Mouse (Mus musculus) CH12.LX (cell line): ENCODE measurements around the gene Fkbp15. TPM values are rescaled to one million over a fixed set of nuclear protein-coding genes. Genes with fewer than 3 reads are reported as not detected.
A peak's percentile ranks its signal among the peaks of the same experiment; 100 is the strongest.

ENCODE experiments used
- DNase-seq: peaks from one replicate; pipeline ENCODE4 v3.0.0-alpha.2; 2013; ENCODE audit errors: extremely low read depth
- H3K27ac ChIP-seq: 2 replicates; pipeline ENCODE4 v1.5.1; 2012; ENCODE audit warnings: low read depth, mild to moderate bottlenecking, control low read depth, moderate library complexity; ENCODE audit not compliant: insufficient read depth
- H3K27me3 ChIP-seq: replicated peaks from 2 replicates; pipeline ENCODE3; 2012; ENCODE audit warnings: inconsistent platforms
- H3K36me3 ChIP-seq, 2 experiments: replicated peaks in 1 of 2; 2 replicates each; pipeline versions ENCODE3 to v1.6.1; 2012; ENCODE audit warnings: inconsistent platforms in 1 of 2, low read length in 1 of 2, mild to moderate bottlenecking in 1 of 2, mixed read lengths in 1 of 2, moderate library complexity in 1 of 2; ENCODE audit not compliant: control insufficient read depth in 1 of 2, insufficient read depth in 1 of 2
- H3K4me1 ChIP-seq, 2 experiments: 2 replicates each; pipeline ENCODE4 v1.6.1; 2012; ENCODE audit warnings: inconsistent platforms in 1 of 2, moderate library complexity in 1 of 2; ENCODE audit not compliant: insufficient read depth in 2 of 2, control insufficient read depth in 1 of 2
- H3K4me2 ChIP-seq: 2 replicates; pipeline ENCODE4 v1.6.1; 2012; ENCODE audit warnings: low read depth, mild to moderate bottlenecking, control low read depth; ENCODE audit not compliant: poor library complexity, insufficient read depth, severe bottlenecking
- H3K4me3 ChIP-seq, 3 experiments: fragments of 150-350 bp in 1 of 3; sonication (generic) in 1 of 3; replicated peaks in 1 of 3; 2 replicates each; pipeline versions ENCODE3 to v1.5.1; 2011 to 2012; ENCODE audit warnings: low read depth in 2 of 3, low read length in 2 of 3, mild to moderate bottlenecking in 2 of 3, moderate library complexity in 2 of 3, control low read depth in 1 of 3, improper control_type of control experiment in 1 of 3, inconsistent platforms in 1 of 3, mixed read lengths in 1 of 3; ENCODE audit not compliant: poor library complexity in 1 of 3
- H3K79me2 ChIP-seq: replicated peaks from 2 replicates; pipeline ENCODE4 v1.6.1; 2012; ENCODE audit warnings: mild to moderate bottlenecking, moderate library complexity; ENCODE audit not compliant: control insufficient read depth, poor library complexity, insufficient read depth, severe bottlenecking; ENCODE audit errors: extremely low read depth
- H3K9ac ChIP-seq: 2 replicates; pipeline ENCODE4 v1.6.1; 2012; ENCODE audit warnings: low read depth, mild to moderate bottlenecking, control low read depth, moderate library complexity; ENCODE audit not compliant: insufficient read depth
- H3K9me3 ChIP-seq: replicated peaks from 2 replicates; pipeline ENCODE3; 2012; ENCODE audit warnings: low read length, inconsistent platforms, mixed read lengths
- BHLHE40 ChIP-seq: IDR thresholded peaks from 2 replicates; pipeline ENCODE4 v1.6.1; 2011; ENCODE audit warnings: mild to moderate bottlenecking, low read depth, low read length, improper control_type of control experiment
- CHD1 ChIP-seq: IDR thresholded peaks from 2 replicates; pipeline ENCODE4 v1.6.1; 2012; ENCODE audit warnings: low read depth, low read length, improper control_type of control experiment, inconsistent platforms
- CHD2 ChIP-seq: IDR thresholded peaks from 2 replicates; pipeline ENCODE4 v1.6.1; 2011; ENCODE audit warnings: low read length, improper control_type of control experiment
- CTCF ChIP-seq, 2 experiments: IDR thresholded peaks in 1 of 2; conservative IDR thresholded peaks in 1 of 2; 2 replicates each; pipeline ENCODE4 v1.5.1; 2011 to 2012; ENCODE audit warnings: low read depth in 2 of 2, low read length in 2 of 2, improper control_type of control experiment in 1 of 2, inconsistent platforms in 1 of 2, mild to moderate bottlenecking in 1 of 2, moderate library complexity in 1 of 2
- E2F4 ChIP-seq: IDR thresholded peaks from 2 replicates; pipeline ENCODE4 v1.6.1; 2011; ENCODE audit warnings: low read depth, low read length, improper control_type of control experiment; ENCODE audit not compliant: insufficient replicate concordance
- ELF1 ChIP-seq: IDR thresholded peaks from 2 replicates; pipeline ENCODE4 v1.6.1; 2014; ENCODE audit warnings: low read depth, mild to moderate bottlenecking, inconsistent platforms, low read length, improper control_type of control experiment
- ETS1 ChIP-seq: conservative IDR thresholded peaks from 2 replicates; pipeline ENCODE4 v1.6.1; 2012; ENCODE audit warnings: low read depth, mild to moderate bottlenecking, inconsistent platforms, low read length, improper control_type of control experiment, moderate library complexity
- IRF4 ChIP-seq: IDR thresholded peaks from 2 replicates; pipeline ENCODE4 v1.6.1; 2014; ENCODE audit warnings: low read depth, mild to moderate bottlenecking, inconsistent platforms, low read length, improper control_type of control experiment
- JUN ChIP-seq: IDR thresholded peaks from 2 replicates; pipeline ENCODE4 v1.6.1; 2011; ENCODE audit warnings: low read depth, mild to moderate bottlenecking, low read length, improper control_type of control experiment, moderate library complexity; ENCODE audit not compliant: insufficient read depth
- JUND ChIP-seq: conservative IDR thresholded peaks from 2 replicates; pipeline ENCODE4 v1.6.1; 2011; ENCODE audit warnings: low read depth, low read length, improper control_type of control experiment
- MAFK ChIP-seq: IDR thresholded peaks from 2 replicates; pipeline ENCODE4 v1.6.1; 2011; ENCODE audit warnings: low read length, improper control_type of control experiment; ENCODE audit not compliant: insufficient replicate concordance
- MAX ChIP-seq: IDR thresholded peaks from 2 replicates; pipeline ENCODE4 v1.6.1; 2011; ENCODE audit warnings: low read length, improper control_type of control experiment
- MAZ ChIP-seq: IDR thresholded peaks from 2 replicates; pipeline ENCODE4 v1.6.1; 2012; ENCODE audit warnings: low read depth, mild to moderate bottlenecking, inconsistent platforms, low read length, improper control_type of control experiment, moderate library complexity
- MEF2A ChIP-seq: IDR thresholded peaks from 2 replicates; pipeline ENCODE4 v1.6.1; 2014; ENCODE audit warnings: low read depth, mild to moderate bottlenecking, inconsistent platforms, low read length, improper control_type of control experiment, borderline replicate concordance
- MXI1 ChIP-seq: IDR thresholded peaks from 2 replicates; pipeline ENCODE4 v1.6.1; 2011; ENCODE audit warnings: mild to moderate bottlenecking, low read depth, low read length, improper control_type of control experiment
- PAX5 ChIP-seq: IDR thresholded peaks from 2 replicates; pipeline ENCODE4 v1.6.1; 2012; ENCODE audit warnings: low read length, inconsistent platforms, mixed read lengths
- RAD21 ChIP-seq: IDR thresholded peaks from 2 replicates; pipeline ENCODE4 v1.6.1; 2011; ENCODE audit warnings: low read depth, mild to moderate bottlenecking, low read length, improper control_type of control experiment, moderate library complexity
- SIN3A ChIP-seq: IDR thresholded peaks from 2 replicates; pipeline ENCODE4 v1.6.1; 2012; ENCODE audit warnings: low read length, improper control_type of control experiment, inconsistent platforms
- SMC3 ChIP-seq: IDR thresholded peaks from 2 replicates; pipeline ENCODE4 v1.6.1; 2011; ENCODE audit warnings: low read depth, low read length, improper control_type of control experiment
- TBP ChIP-seq: conservative IDR thresholded peaks from 2 replicates; pipeline ENCODE4 v1.6.1; 2011; ENCODE audit warnings: low read depth, low read length, improper control_type of control experiment
- UBTF ChIP-seq: IDR thresholded peaks from 2 replicates; pipeline ENCODE4 v1.6.1; 2012; ENCODE audit warnings: low read depth, mild to moderate bottlenecking, inconsistent platforms, low read length, improper control_type of control experiment, moderate library complexity
- USF1 ChIP-seq: IDR thresholded peaks from 2 replicates; pipeline ENCODE4 v1.6.1; 2014; ENCODE audit warnings: low read depth, mild to moderate bottlenecking, inconsistent platforms, low read length, improper control_type of control experiment
- USF2 ChIP-seq: conservative IDR thresholded peaks from 2 replicates; pipeline ENCODE4 v1.6.1; 2011; ENCODE audit warnings: low read depth, low read length, improper control_type of control experiment
- ZC3H11A ChIP-seq: IDR thresholded peaks from 2 replicates; pipeline ENCODE4 v1.6.1; 2012; ENCODE audit warnings: low read depth, mild to moderate bottlenecking, inconsistent platforms, low read length, improper control_type of control experiment
- ZKSCAN1 ChIP-seq: IDR thresholded peaks from 2 replicates; pipeline ENCODE4 v1.6.1; 2012; ENCODE audit warnings: low read depth, inconsistent platforms, low read length, improper control_type of control experiment, borderline replicate concordance
- ZMIZ1 ChIP-seq: IDR thresholded peaks from 2 replicates; pipeline ENCODE4 v1.6.1; 2012; ENCODE audit warnings: low read depth, mild to moderate bottlenecking, inconsistent platforms, low read length, improper control_type of control experiment
- ZNF384 ChIP-seq: IDR thresholded peaks from 2 replicates; pipeline ENCODE4 v1.6.1; 2012; ENCODE audit warnings: low read depth, low read length, improper control_type of control experiment, inconsistent platforms
- dilution Hi-C: fragments of 300-500 bp; cut with MboI; formaldehyde crosslinking; loops from 2 replicates; pipeline ENCODE4 v1.14.3; 2020; ENCODE audit warnings: low sequenced_read_pairs; ENCODE audit not compliant: extremely low pct_unique_long_range_greater_than_20kb, extremely low pct_ligation_motif_present
- in situ Hi-C: fragments of 300-500 bp; cut with MboI; formaldehyde crosslinking; loops from 3 replicates; pipeline ENCODE4 v1.14.3; 2019; ENCODE audit warnings: low sequenced_read_pairs, low pct_ligation_motif_present, low pct_unique_long_range_greater_than_20kb, mixed read lengths
- polyA plus RNA-seq: library from polyadenylated mRNA; unstranded; fragments of >175 nt; gene quantifications from 2 replicates; pipeline ENCODE4 v1.2.1, GENCODE M21; 2012; ENCODE audit warnings: low read depth; ENCODE audit not compliant: insufficient read length
- total RNA-seq, 2 experiments: library from RNA; depleted of rRNA; stranded (reverse); fragments of 300-350 nt in 1 of 2; fragments of >200 nt in 1 of 2; gene quantifications; 2 replicates each; pipeline ENCODE4 v1.2.3; 2012 to 2014

Fkbp15 gene
- total and polyA plus RNA-seq, 3 experiments: 24.0 to 35.1 (median 30.4) TPM

DNA sequence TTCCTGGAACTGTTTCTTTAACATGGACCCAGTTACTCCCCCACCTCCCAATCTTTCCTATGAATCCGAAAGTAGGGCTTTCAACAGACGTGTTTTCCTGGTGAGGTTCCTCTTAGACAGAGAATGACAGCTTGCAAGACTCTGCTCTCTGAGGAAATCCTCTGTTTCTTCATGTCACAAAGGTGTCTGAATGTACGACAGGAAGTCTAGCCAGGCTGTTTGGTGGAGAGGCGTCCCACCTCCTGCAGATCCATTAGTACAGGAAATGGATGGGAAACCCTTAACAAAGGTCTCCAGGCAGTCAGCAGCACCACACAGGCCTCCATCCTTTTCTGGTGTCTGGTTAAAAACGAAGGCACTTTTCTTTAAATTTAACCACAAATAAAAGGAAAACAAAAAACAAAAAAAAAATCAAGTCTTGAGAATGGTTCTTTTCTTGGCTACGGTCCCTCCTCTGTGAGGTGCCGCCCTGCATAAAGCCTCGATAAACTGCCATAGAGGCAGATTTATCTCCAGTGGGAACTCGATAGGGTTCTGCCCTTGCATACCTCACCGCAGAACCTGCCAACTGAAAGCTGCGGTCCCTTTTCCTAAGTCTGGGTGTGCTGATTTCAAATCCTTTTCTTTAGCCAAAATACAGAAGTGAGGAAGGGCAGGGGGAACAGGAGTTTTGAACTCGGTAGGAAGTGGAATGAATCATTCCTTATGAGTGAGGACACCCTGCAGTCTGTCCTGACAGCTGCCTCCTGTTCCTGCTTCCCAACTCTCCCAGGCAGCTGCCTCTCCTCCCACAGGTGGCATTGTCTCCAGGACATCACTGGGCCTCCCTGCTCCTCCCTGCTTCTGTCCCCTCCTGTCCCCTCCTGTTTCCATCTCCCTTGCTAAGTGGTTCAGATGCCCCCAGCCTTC is 73.1 kb downstream of the Fkbp15 start:
- peak; percentile 17 for DNase-seq
- H3K27me3 ChIP-seq: peaks cover 2% of the 10 kb centered on the region
- peaks cover 28 to 69% of the 10 kb centered on the region in 2 experiments for H3K4me1 ChIP-seq
- peak overlapping the region; percentile 42 for H3K9ac ChIP-seq
- H3K36me3 ChIP-seq: peaks cover 0 to 23% of the 10 kb centered on the region in 2 experiments
- no peak overlapping the region for H3K27ac ChIP-seq
- 0 out of 2 replicates have a peak, but pooled peaks cover 3% of the 10 kb centered on the region for H3K79me2 ChIP-seq
- in situ Hi-C loops (no loop called here), dilution Hi-C loops (no loop called here)
- no peak for TF ChIP-seq MAX
- no peak for TF ChIP-seq MAFK
- TF ChIP-seq CHD1: no peak
- no peak for TF ChIP-seq ETS1
- TF ChIP-seq JUN: no peak
- no peak for TF ChIP-seq SIN3A
- TF ChIP-seq UBTF: no peak
- no peak for TF ChIP-seq MAZ
- TF ChIP-seq ZNF384: no peak
- TF ChIP-seq JUND: no peak
- no peak for TF ChIP-seq USF1
- TF ChIP-seq ZKSCAN1: no peak
- TF ChIP-seq MEF2A: no peak
- no peak for TF ChIP-seq BHLHE40
- no peak for TF ChIP-seq RAD21
- no peak for TF ChIP-seq ZC3H11A
- TF ChIP-seq IRF4: no peak
- H3K4me3 ChIP-seq: peak overlapping the region; percentile 74 to 80 (median 76)
- H3K4me2 ChIP-seq: peak overlapping the region; percentile 87
- H3K9me3 ChIP-seq: no peaks in the 10 kb centered on the region

DNA sequence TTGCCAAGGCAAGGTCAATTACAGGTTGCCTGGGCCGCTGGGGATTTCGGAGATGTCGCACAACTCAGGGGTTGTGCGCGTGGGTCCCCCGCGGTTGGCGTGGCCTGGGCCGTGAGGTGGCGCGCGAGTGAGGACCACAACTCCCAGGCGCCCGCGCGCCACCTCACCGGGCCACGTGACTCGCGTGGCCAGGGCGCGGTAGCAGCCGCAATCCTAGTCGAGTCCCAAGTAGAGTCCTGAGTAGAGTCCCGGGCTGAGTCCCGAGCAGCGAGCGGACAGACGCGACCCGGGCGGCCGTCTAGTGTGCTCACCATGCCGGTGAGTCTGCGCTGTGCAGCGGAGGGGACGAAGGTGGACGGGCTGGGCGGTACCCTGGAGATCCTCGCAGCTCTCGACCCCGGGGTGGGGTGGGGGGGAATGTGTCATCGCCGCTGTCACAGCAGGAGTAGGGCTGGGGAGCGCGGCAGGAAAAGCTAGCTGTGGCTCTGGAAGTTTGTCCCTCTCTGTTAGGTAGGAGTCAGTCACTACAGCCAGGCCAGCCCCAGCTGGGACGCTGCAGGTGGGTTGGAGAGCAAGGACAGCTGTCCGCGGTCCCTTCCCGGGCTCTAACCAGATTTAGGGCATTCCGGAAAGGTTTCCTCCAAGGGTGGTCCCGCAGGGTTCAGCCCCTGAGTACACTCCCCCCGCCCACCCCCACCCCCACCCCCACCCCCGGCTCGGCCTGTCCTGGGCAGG is 73.9 kb downstream of the Fkbp15 start:
- in situ Hi-C loops (no loop called here), dilution Hi-C loops (no loop called here)
- H3K27me3 ChIP-seq: peaks cover 2% of the 10 kb centered on the region
- no peak for TF ChIP-seq ZC3H11A
- peak; percentile 93 for TF ChIP-seq MXI1
- peak; percentile 31; the same call in 1 of the 2 replicates for TF ChIP-seq MEF2A
- peak in 1 of 2 experiments; percentile 23; a peak in 1 of 4 replicates for TF ChIP-seq CTCF (conservative IDR thresholded peaks at IDR 0.05 in 1 of 2, IDR thresholded peaks at IDR 0.05 in 1 of 2; ENCODE audit: low read depth in 2 of 2, low read length in 2 of 2)
- TF ChIP-seq JUND: no peak
- TF ChIP-seq USF2: peak; percentile 84
- no peak for TF ChIP-seq JUN
- TF ChIP-seq CHD2: peak; percentile 32; the same call in 1 of the 2 replicates
- no peak for TF ChIP-seq CHD1
- peak; percentile 92 for TF ChIP-seq SIN3A
- TF ChIP-seq TBP: no peak
- peak; percentile 44; the same call in 1 of the 2 replicates for TF ChIP-seq ELF1
- no peak for TF ChIP-seq MAFK
- TF ChIP-seq PAX5: no peak
- 0 out of 2 replicates have a peak, but pooled peaks have one; percentile 25 for TF ChIP-seq ZMIZ1
- TF ChIP-seq SMC3: no peak
- TF ChIP-seq ZNF384: no peak
- TF ChIP-seq RAD21: no peak
- 0 out of 2 replicates have a peak, but pooled peaks have one; percentile 40 for TF ChIP-seq MAZ
- TF ChIP-seq USF1: peak; percentile 95
- peak; percentile 83 for TF ChIP-seq BHLHE40
- no peak for TF ChIP-seq E2F4

More for the DNA sequence above, 73.9 kb downstream of the Fkbp15 start:
- no peaks in the 10 kb centered on the region for H3K9me3 ChIP-seq
- H3K79me2 ChIP-seq: 0 out of 2 replicates have a peak, but pooled peaks cover 3% of the 10 kb centered on the region
- peak; percentile 59 for DNase-seq
- H3K36me3 ChIP-seq: peaks cover 0 to 20% of the 10 kb centered on the region in 2 experiments
- peak overlapping the region; percentile 74 to 80 (median 76) for H3K4me3 ChIP-seq
- H3K9ac ChIP-seq: peak overlapping the region; percentile 42
- peaks cover 27 to 63% of the 10 kb centered on the region in 2 experiments for H3K4me1 ChIP-seq
- no peak overlapping the region for H3K27ac ChIP-seq
- peak overlapping the region; percentile 87 for H3K4me2 ChIP-seq
